Comparison of ENCODE assay signal across 8 mouse cellular contexts in the genomic region with DNA sequence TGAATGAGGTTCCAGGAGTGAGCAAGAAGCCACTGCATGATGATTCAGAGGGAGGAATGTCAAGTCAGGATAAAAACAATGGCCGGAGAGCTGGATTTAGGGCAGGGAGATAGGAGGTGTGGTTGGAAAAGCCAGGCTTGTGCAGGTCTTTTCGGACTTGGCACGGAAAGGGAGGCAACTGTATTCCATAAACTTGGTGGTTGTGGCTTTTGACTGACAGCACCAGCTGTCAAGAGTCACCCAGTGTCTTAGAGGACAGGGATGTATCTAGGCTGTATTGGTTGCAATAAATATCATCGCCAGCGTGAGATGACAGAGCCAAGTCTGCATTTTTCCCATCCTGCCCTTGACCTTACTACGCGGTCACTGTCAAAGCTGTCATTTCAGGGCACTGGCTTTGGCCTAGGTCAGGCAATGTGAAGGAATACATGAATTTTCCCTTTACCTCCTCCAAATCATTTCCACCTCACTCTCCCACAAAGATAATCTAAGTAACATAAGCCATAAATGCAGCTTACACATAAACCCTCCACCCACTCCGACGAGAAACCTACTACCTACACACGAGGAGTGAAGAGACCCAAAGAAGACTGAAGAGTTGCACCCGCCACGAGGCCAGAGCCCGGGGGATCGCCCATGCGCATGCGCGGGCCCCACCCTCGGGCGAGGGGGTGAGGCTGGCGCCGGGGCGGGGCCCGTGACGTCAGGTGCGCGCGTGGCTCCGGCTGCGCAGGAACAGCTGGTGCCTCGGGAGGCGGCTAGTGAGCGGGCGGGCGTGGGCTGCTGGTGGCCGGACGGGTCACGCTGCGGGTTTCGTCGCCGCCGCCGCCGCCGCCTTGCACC. TPM values are rescaled to one million over a fixed set of nuclear protein-coding genes. Genes with fewer than 3 reads are reported as not detected.
A peak's percentile ranks its signal among the peaks of the same experiment; 100 is the strongest.
DNase-seq lines count a peak whose midpoint lies in the region; ATAC-seq and TF ChIP-seq lines count a peak whose summit lies in the region.

No protein-coding gene starts in this region.

- H3K9ac ChIP-seq in hindbrain, embryonic 11.5 days (ENCODE audit: low read depth, low read length): peak overlapping the region; percentile 73
- H3K9ac ChIP-seq in lung, postnatal 0 days (replicated peaks; ENCODE audit: low read depth): peak overlapping the region; percentile 76

- H3K9me3 ChIP-seq in hindbrain, embryonic 11.5 days (ENCODE audit: control insufficient read depth, low read length): no peaks in the 10 kb centered on the region
- no peaks in the 10 kb centered on the region for H3K9me3 ChIP-seq in lung, postnatal 0 days (ENCODE audit: low read length)

- H3K36me3 ChIP-seq in hindbrain, embryonic 11.5 days (ENCODE audit: control insufficient read depth, insufficient read depth, low read length): no peaks in the 10 kb centered on the region
- H3K36me3 ChIP-seq in lung, postnatal 0 days (ENCODE audit: insufficient read depth, low read length): no peaks in the 10 kb centered on the region

- peak overlapping the region; percentile 62; the same call in 1 of the 2 replicates for H3K27ac ChIP-seq in hindbrain, embryonic 11.5 days (ENCODE audit: low read depth, low read length)
- peak overlapping the region; percentile 69 for H3K27ac ChIP-seq in lung, postnatal 0 days (ENCODE audit: low read length)

- 8% methylated on average over 45 of the region's 45 CpGs for WGBS in hindbrain, embryonic 11.5 days
- 6% methylated on average over 34 of the region's 45 CpGs for WGBS in lung, postnatal 0 days

- ATAC-seq in hindbrain, embryonic 11.5 days (ENCODE audit: low FRiP score): peak; percentile 88
- peak; percentile 97 for ATAC-seq in lung, postnatal 0 days

- no peaks in the 10 kb centered on the region for H3K27me3 ChIP-seq in hindbrain, embryonic 11.5 days (ENCODE audit: control insufficient read depth, insufficient read depth, low read length)
- H3K27me3 ChIP-seq in lung, postnatal 0 days (replicated peaks; ENCODE audit: insufficient read depth, low read length): no peaks in the 10 kb centered on the region

- TF ChIP-seq EP300 in lung, postnatal 0 days (IDR thresholded peaks at IDR 0.05): no peak

- peak; percentile 95 for DNase-seq in NIH3T3 (ENCODE audit: low read depth)
- peak; percentile 96 for DNase-seq in cerebellum, adult 9-11 months
- DNase-seq in frontal cortex, adult 2 months (ENCODE audit: extremely low spot score in 1 of 2, low spot score in 1 of 2): peak; percentile 70 to 92
- DNase-seq in hindbrain, embryonic 11.5 days (ENCODE audit: low spot score): peak; percentile 96
- DNase-seq in layer of hippocampus, postnatal 10 days (ENCODE audit: low spot score in 2 of 2): peak; percentile 88 to 95
- peak; percentile 95 for DNase-seq in lung, postnatal 0 days (ENCODE audit: low spot score)
- DNase-seq in ovary, postnatal 10 days (ENCODE audit: low spot score): peak; percentile 85
- peak; percentile 96 for DNase-seq in thymus, postnatal 0 days (ENCODE audit: low spot score)

- no peak for TF ChIP-seq CTCF in lung, postnatal 0 days (IDR thresholded peaks at IDR 0.05)

- peak overlapping the region; percentile 97 for H3K4me2 ChIP-seq in hindbrain, embryonic 11.5 days (replicated peaks; ENCODE audit: low read depth, low read length)
- peak overlapping the region; percentile 100 for H3K4me2 ChIP-seq in lung, postnatal 0 days (replicated peaks; ENCODE audit: low read depth, low read length)

- peaks cover 5% of the 10 kb centered on the region for H3K4me1 ChIP-seq in hindbrain, embryonic 11.5 days (replicated peaks; ENCODE audit: control insufficient read depth, insufficient read depth, low read length)
- peaks cover 8% of the 10 kb centered on the region; the same call in 1 of the 2 replicates for H3K4me1 ChIP-seq in lung, postnatal 0 days (ENCODE audit: insufficient read depth, low read depth, low read length)

- H3K4me3 ChIP-seq in hindbrain, embryonic 11.5 days (ENCODE audit: low read depth, low read length): peak overlapping the region; percentile 76
- peak overlapping the region; percentile 69 for H3K4me3 ChIP-seq in lung, postnatal 0 days (ENCODE audit: low read depth, low read length)

RNA-seq across cellular contexts. Expression of gene Tmem120b, which starts 7.6 kb away (rescaled TPM):
- 9.1 and 11.5 TPM in 2 replicates for polyA plus RNA-seq in frontal cortex, adult 2 months (2012; rRNA removed)
- 7.8 and 9.0 TPM in 2 replicates for polyA plus RNA-seq in hindbrain, embryonic 11.5 days (2014; fragmentation: Nextera tagmentation; extraction: Ambion mirVana)
- 10 to 100 TPM; 19.6 to 24.5 TPM for total RNA-seq in layer of hippocampus, postnatal 10 days (2021)
- 11.9 and 12.2 TPM in 2 replicates for polyA plus RNA-seq in lung, postnatal 0 days (2015; fragmentation: Nextera tagmentation; extraction: Ambion mirVana)
- 33.2 and 35.9 TPM in 2 replicates for polyA plus RNA-seq in thymus, postnatal 0 days (2015; fragmentation: Nextera tagmentation; extraction: Ambion mirVana)

RNA-seq across cellular contexts. Expression of gene Morn3, which starts 29.0 kb away (rescaled TPM):
- 0.13 TPM in 1 of 2 replicates, not detected in the other for polyA plus RNA-seq in frontal cortex, adult 2 months (2012; rRNA removed)
- polyA plus RNA-seq in hindbrain, embryonic 11.5 days (2014; fragmentation: Nextera tagmentation; extraction: Ambion mirVana): 0.77 and 1.0 TPM in 2 replicates
- total RNA-seq in layer of hippocampus, postnatal 10 days (2021): under 1 TPM; 0.51 to 0.85 TPM
- 5.3 and 8.3 TPM in 2 replicates for polyA plus RNA-seq in lung, postnatal 0 days (2015; fragmentation: Nextera tagmentation; extraction: Ambion mirVana)
- polyA plus RNA-seq in thymus, postnatal 0 days (2015; fragmentation: Nextera tagmentation; extraction: Ambion mirVana): 0.58 and 0.60 TPM in 2 replicates

RNA-seq across cellular contexts. Expression of gene Rhof, which starts 56.7 kb away (rescaled TPM):
- 37.7 and 43.4 TPM in 2 replicates for polyA plus RNA-seq in frontal cortex, adult 2 months (2012; rRNA removed)
- polyA plus RNA-seq in hindbrain, embryonic 11.5 days (2014; fragmentation: Nextera tagmentation; extraction: Ambion mirVana): 1.7 and 2.0 TPM in 2 replicates
- 10 to 100 TPM; 40.9 to 46.6 TPM for total RNA-seq in layer of hippocampus, postnatal 10 days (2021)
- 12.4 and 16.8 TPM in 2 replicates for polyA plus RNA-seq in lung, postnatal 0 days (2015; fragmentation: Nextera tagmentation; extraction: Ambion mirVana)
- 10.4 and 11.1 TPM in 2 replicates for polyA plus RNA-seq in thymus, postnatal 0 days (2015; fragmentation: Nextera tagmentation; extraction: Ambion mirVana)

Comparison
In these comparisons a context has a peak if more than half of its experiments do, and no peak if none do; other contexts are left out.
1. Peak in every context shown above with its lines: DNase-seq, ATAC-seq, H3K4me3 ChIP-seq and H3K27ac ChIP-seq.